Mouse (Mus musculus) cerebellum, adult 2 months (tissue): ENCODE results near the gene Mcf2l.

ENCODE experiments used
- CTCF ChIP-seq: fragments of 200-500 bp; IDR thresholded peaks from 2 replicates; pipeline ENCODE4 v1.5.1; 2011; ENCODE audit warnings: low read depth, mild to moderate bottlenecking, control low read depth, low read length, moderate library complexity, borderline replicate concordance; ENCODE audit not compliant: insufficient read depth
- POLR2A ChIP-seq: fragments of 200-500 bp; IDR thresholded peaks from 2 replicates; pipeline ENCODE4 v1.6.1; 2011; ENCODE audit warnings: low read length, control low read depth, borderline replicate concordance; ENCODE audit not compliant: insufficient read depth

- TF ChIP-seq POLR2A (no peak), CTCF (no peak)
Measured at GRCm38 (mm10) chr8:12956941-12957340, 83.3 kb downstream of the Mcf2l start.
